Mouse (Mus musculus): Measurements from ENCODE around the gene Csf3.
"Not testable (repeated sequence)": the region's sequence is repeated elsewhere in the genome, so short reads cannot be mapped to it uniquely, and the experiment has no call there.

DNA sequence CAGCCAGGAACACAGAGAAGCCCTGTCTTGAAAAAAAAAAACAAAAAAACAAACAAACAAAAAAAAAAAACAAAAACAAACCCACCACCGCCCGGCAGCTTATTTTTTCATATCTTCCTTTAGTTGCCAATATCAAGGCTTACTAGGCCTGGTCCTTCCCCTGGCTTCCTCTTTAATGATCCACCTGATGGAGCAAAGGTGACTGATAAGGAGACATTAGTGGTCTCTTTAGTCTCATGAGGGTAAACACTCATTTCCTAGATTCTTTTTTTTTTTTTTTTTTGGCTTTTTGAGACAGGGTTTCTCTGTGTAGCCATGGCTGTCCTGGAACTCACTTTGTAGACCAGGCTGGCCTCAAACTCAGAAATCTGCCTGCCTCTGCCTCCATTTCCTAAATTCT lies 36.2 kb downstream of the Csf3 start:
- not testable (repeated sequence) for TF ChIP-seq CTCF, EP300 (IDR thresholded peaks at IDR 0.05)

Measured in lung, postnatal 0 days (tissue).